Mouse (Mus musculus) limb, embryonic 13.5 days (tissue): ENCODE data around the gene Rai14. TPM values are rescaled to one million over a fixed set of nuclear protein-coding genes. Genes with fewer than 3 reads are reported as not detected.

Experiments
- ATAC-seq: fragments of 200-750 bp; cut with Nextera tagmentation; 2 replicates; pipeline ENCODE4 v1.8.0; 2017; ENCODE audit warnings: low read depth, moderate number of reproducible peaks, moderate TSS enrichment; ENCODE audit not compliant: low FRiP score
- H3K27ac ChIP-seq: fragments of 300-500 bp; sonication (generic); 2 replicates; pipeline ENCODE4 v1.5.1; 2015; ENCODE audit warnings: inconsistent platforms, mild to moderate bottlenecking, moderate library complexity
- H3K27me3 ChIP-seq: fragments of 300-500 bp; sonication (generic); 2 replicates; pipeline ENCODE4 v1.6.1; 2015; ENCODE audit warnings: mild to moderate bottlenecking, inconsistent platforms
- H3K36me3 ChIP-seq: fragments of 300-500 bp; sonication (generic); 2 replicates; pipeline ENCODE4 v1.6.1; 2015; ENCODE audit warnings: inconsistent platforms, mild to moderate bottlenecking, moderate library complexity
- H3K4me1 ChIP-seq: fragments of 300-500 bp; sonication (generic); 2 replicates; pipeline ENCODE4 v1.6.1; 2015; ENCODE audit warnings: inconsistent platforms
- H3K4me2 ChIP-seq: fragments of 300-500 bp; sonication (generic); replicated peaks from 2 replicates; pipeline ENCODE4 v1.6.1; 2015; ENCODE audit warnings: inconsistent platforms, mild to moderate bottlenecking, moderate library complexity
- H3K4me3 ChIP-seq: fragments of 300-500 bp; sonication (generic); 2 replicates; pipeline ENCODE4 v1.5.1; 2015; ENCODE audit warnings: moderate library complexity, mild to moderate bottlenecking, inconsistent platforms
- H3K9ac ChIP-seq: fragments of 300-500 bp; sonication (generic); 2 replicates; pipeline ENCODE4 v1.6.1; 2015; ENCODE audit warnings: mild to moderate bottlenecking, inconsistent platforms
- H3K9me3 ChIP-seq: fragments of 300-500 bp; sonication (generic); 2 replicates; pipeline ENCODE4 v1.6.1; 2016; ENCODE audit warnings: inconsistent platforms
- WGBS: fragments of 180-500 bp; shearing (Covaris S2); methylation state at CpG from one replicate; pipeline ENCODE4 v1.1.7; 2015; 5-methylcytosine and 5-hydroxymethylcytosine counted together
- polyA plus RNA-seq: library from polyadenylated mRNA; unstranded; fragments of >200 nt; fragmentation: Nextera tagmentation; extraction: Ambion mirVana; gene quantifications from 2 replicates; pipeline ENCODE4 v1.2.1, GENCODE M21; 2015

The Rai14 gene
- polyA plus RNA-seq, 1 experiment from 2014 or later, result 63.7 TPM

DNA sequence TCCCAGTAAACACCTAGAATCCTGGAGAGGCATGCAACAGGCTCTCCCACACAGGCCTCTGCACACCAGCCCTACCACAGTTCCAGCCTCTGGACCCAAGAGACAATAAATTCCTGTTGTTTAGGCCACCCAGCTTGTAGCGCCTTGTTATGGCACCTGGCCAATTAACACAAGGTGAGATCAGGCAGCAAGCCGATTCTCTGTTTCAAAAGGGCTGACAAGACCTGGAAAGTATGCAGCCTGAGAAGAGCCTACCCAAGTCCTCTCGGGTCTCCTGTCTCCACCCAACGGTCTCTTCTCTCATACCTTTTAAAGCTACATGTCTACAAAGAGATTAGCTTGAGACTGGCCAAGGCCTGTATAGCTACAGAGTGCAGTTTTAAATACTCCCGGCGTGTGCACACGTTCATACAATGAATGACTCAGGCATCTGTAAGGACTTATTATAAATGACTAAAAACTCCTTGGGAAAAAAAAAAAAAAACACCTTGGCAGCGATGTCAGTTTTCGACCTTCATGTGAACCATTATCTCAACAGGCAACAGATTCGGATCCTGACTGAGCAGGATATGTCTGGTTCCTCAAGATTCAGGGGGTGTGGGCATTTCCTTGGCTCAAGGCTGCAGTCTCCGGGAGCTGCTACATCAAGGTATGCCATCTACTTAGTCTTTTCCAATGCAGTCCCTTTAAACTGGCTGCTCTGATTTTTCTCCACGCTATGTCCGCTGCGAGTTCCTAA is 28.6 kb downstream of the Rai14 start:
- Histone ChIP-seq H3K4me1 (peaks cover 73% of the 10 kb centered on the region), H3K27me3 (no peaks in the 10 kb centered on the region), H3K4me3 (no peak overlapping the region), H3K36me3 (peaks cover 30% of the 10 kb centered on the region), H3K27ac (peak overlapping the region; percentile 58; the same call in 1 of the 2 replicates), H3K4me2 (peak overlapping the region; percentile 12; the same call in 1 of the 2 replicates), H3K9me3 (no peaks in the 10 kb centered on the region), H3K9ac (no peak overlapping the region)
- ATAC-seq, result peak; percentile 83
- 56% methylated on average over 14 of the region's 14 CpGs for WGBS

DNA sequence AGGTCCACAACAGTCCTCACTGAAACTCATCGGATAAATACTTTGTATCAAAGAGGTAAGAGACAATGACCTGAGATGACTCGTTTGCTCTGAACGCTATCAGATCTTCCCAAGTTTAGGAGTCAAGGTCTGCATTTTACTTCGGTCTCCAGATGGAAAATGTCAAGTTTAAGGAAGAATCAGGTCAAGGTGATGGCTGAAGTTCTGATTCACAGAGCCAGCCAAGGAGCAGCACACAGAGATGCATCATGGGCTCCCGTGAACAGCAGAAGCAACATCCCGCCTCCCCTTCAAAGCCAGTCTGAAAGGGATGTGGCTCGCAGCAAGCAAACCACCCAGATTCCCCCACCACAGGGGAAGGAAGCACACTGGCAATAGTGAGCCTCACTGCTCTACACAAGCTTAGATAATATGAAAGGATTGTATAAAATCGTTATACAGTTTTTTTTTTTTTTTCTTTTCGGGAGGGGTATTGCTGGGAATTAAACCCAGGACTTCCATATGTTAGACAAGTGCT is 30.7 kb downstream of the Rai14 start:
- WGBS, result 89% methylated on average over 9 of the region's 9 CpGs
- H3K4me1 ChIP-seq, result peaks cover 70% of the 10 kb centered on the region

DNA sequence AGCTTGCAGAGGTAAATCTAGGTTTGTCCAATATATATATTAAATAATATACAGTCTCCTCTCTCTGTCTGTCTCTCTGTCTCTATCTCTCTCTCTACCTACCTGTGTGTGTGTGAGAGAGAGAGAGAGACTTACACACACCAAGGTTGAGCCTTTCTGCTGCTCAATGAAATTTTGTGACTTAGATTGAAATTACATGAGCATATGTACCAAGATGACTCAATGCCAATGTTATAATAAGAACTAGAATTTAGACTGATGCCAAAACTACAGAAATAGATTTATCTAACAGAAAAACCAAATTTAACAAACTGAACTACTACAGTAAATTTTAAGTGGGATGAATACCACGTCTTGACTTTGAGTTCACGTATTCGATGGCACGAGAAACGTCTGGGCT is 33.9 kb downstream of the Rai14 start:
- H3K36me3 ChIP-seq, result no peaks in the 10 kb centered on the region
- peaks cover 61% of the 10 kb centered on the region for H3K4me1 ChIP-seq
- no peaks in the 10 kb centered on the region for H3K9me3 ChIP-seq
- no peak overlapping the region for H3K4me3 ChIP-seq
- WGBS, result 83% methylated on average over 5 of the region's 5 CpGs
- H3K9ac ChIP-seq, result no peak overlapping the region
- H3K27me3 ChIP-seq, result no peaks in the 10 kb centered on the region
- no peak overlapping the region for H3K27ac ChIP-seq
- ATAC-seq, result no peak
- H3K4me2 ChIP-seq, result no peak overlapping the region

More for the DNA sequence above, 30.7 kb downstream of the Rai14 start:
- H3K27ac ChIP-seq, result no peak overlapping the region
- H3K4me2 ChIP-seq, result no peak overlapping the region
- peaks cover 14% of the 10 kb centered on the region for H3K36me3 ChIP-seq
- no peak for ATAC-seq
- no peaks in the 10 kb centered on the region for H3K9me3 ChIP-seq
- H3K4me3 ChIP-seq, result no peak overlapping the region
- H3K27me3 ChIP-seq, result no peaks in the 10 kb centered on the region
- no peak overlapping the region for H3K9ac ChIP-seq

DNA sequence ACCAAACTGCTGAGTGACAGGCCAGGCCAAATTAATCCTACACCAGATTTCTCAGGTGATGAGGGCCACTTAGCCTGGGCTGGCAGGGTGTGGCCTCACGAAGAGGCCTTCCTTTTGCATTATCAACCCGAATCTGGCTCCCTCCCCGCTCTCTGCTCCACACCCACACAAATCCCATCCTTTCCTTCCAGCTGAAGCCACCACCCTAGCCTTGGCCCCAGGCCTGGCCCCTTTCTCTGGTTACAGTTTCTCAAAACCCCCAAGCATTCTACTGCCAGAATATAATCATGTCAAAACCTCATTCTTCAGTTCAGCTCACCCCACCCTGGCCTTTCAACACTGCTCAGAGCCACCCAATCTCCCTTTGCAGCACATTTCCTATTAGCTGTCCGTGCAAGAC is 34.9 kb downstream of the Rai14 start:
- no peaks in the 10 kb centered on the region for H3K9me3 ChIP-seq
- H3K4me3 ChIP-seq, result no peak overlapping the region
- no peak for ATAC-seq
- 68% methylated on average over 4 of the region's 4 CpGs for WGBS
- H3K4me2 ChIP-seq, result no peak overlapping the region
- H3K36me3 ChIP-seq, result no peaks in the 10 kb centered on the region
- H3K27ac ChIP-seq, result no peak overlapping the region; the same call in 1 of the 2 replicates
- no peak overlapping the region for H3K9ac ChIP-seq
- no peaks in the 10 kb centered on the region for H3K27me3 ChIP-seq
- peaks cover 53% of the 10 kb centered on the region for H3K4me1 ChIP-seq

DNA sequence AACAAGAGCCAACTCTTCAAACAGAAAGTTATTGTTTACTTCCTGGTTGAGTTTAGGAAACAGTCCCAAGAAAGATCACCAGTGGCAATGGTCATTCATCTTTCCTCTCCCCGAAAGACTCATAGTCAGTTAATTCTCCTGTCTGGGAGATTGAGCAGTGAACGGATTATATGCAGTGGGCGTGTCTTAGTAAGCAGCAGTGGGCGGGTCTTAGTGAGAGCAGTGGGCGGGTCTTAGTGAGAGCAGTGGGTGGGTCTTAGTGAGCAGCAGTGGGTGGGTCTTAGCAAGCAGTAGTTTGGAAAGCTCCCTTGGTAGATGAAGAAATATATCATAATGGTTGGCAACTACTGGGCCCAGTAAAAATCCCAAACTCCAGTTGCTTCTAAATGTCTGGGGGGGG is 38.6 kb downstream of the Rai14 start:
- no peaks in the 10 kb centered on the region for H3K27me3 ChIP-seq

DNA sequence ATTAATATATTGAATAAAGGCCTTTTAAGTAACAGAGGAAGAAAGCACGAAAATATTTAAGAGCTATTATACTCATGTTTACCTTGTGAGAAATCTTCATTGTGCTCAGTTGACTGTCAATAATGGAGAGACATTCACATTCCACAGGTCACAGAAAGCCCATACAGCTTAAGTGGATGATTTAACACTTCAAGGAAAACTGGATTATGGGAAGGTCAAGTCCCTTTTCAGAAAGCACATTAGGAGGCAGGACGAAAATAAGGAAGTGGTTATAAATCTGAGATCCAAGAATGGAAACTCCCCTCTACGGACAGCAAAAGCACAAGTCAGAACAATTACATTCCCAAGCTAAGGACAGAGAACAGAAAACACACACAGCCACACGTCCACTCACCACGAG is 41.5 kb downstream of the Rai14 start:
- ATAC-seq, result no peak
- Histone ChIP-seq H3K4me2 (no peak overlapping the region), H3K9me3 (no peaks in the 10 kb centered on the region), H3K36me3 (peaks cover 8% of the 10 kb centered on the region; the same call in 1 of the 2 replicates), H3K27me3 (no peaks in the 10 kb centered on the region), H3K4me1 (peaks cover 52% of the 10 kb centered on the region), H3K4me3 (no peak overlapping the region), H3K27ac (no peak overlapping the region), H3K9ac (no peak overlapping the region)
- WGBS, result 48% methylated on average over 5 of the region's 5 CpGs

More for the DNA sequence above, 38.6 kb downstream of the Rai14 start:
- Histone ChIP-seq H3K4me2 (no peak overlapping the region), H3K9ac (no peak overlapping the region), H3K4me1 (peaks cover 66% of the 10 kb centered on the region), H3K36me3 (peaks cover 7% of the 10 kb centered on the region; the same call in 1 of the 2 replicates), H3K4me3 (no peak overlapping the region), H3K9me3 (no peaks in the 10 kb centered on the region), H3K27ac (no peak overlapping the region)
- no peak for ATAC-seq
- WGBS, result 85% methylated on average over 5 of the region's 5 CpGs

DNA sequence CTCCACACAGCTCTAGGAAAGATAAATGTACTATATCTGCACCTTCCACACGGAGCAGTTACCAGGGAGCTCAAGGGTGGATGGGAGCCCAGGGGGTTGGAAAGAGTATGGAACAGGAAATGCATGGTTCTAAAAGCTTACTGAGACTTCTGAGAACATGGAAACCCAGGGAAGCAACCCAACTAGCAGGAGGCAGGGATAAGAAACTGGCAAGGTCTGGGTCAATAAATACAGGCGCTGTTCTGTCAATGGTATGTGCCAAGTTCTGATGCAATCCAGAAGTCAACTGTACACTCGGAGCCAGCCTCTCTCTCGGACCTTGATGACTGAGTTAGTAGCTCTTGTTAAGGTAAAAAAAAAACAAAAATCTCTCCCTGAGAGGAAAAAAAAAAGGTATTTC is 42.6 kb downstream of the Rai14 start:
- peak overlapping the region; percentile 58 for H3K27ac ChIP-seq
- no peak overlapping the region for H3K4me2 ChIP-seq
- peaks cover 8% of the 10 kb centered on the region; the same call in 1 of the 2 replicates for H3K36me3 ChIP-seq
- no peaks in the 10 kb centered on the region for H3K9me3 ChIP-seq
- H3K27me3 ChIP-seq, result no peaks in the 10 kb centered on the region
- WGBS, result 51% methylated on average over 4 of the region's 4 CpGs
- peak; percentile 45; the same call in 1 of the 2 replicates for ATAC-seq
- H3K4me3 ChIP-seq, result no peak overlapping the region
- peaks cover 52% of the 10 kb centered on the region for H3K4me1 ChIP-seq
- H3K9ac ChIP-seq, result no peak overlapping the region

DNA sequence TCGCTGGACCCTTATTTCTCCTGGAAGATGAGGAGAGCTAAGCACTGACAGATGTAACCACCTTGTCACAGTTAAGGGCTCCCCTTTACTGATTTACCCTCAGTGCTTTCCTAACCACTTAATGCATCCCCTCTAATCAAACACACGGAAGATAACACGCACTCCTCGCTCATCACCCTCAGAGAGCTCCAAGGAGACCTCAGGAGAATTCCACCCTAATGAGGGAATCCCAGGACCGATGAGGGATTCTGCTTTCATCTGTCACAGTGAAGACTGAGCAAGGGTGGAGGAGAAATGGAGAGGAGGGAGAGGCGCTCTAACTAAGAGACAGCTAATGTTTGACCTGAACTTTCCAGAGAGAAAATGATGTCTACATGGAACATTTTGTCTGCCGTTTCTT is 44.3 kb downstream of the Rai14 start:
- Histone ChIP-seq H3K4me3 (no peak overlapping the region), H3K27me3 (no peaks in the 10 kb centered on the region), H3K27ac (no peak overlapping the region), H3K9me3 (no peaks in the 10 kb centered on the region), H3K36me3 (peaks cover 8% of the 10 kb centered on the region; the same call in 1 of the 2 replicates), H3K4me2 (no peak overlapping the region), H3K4me1 (peaks cover 49% of the 10 kb centered on the region), H3K9ac (no peak overlapping the region)
- WGBS, result 80% methylated on average over 7 of the region's 7 CpGs
- no peak for ATAC-seq

DNA sequence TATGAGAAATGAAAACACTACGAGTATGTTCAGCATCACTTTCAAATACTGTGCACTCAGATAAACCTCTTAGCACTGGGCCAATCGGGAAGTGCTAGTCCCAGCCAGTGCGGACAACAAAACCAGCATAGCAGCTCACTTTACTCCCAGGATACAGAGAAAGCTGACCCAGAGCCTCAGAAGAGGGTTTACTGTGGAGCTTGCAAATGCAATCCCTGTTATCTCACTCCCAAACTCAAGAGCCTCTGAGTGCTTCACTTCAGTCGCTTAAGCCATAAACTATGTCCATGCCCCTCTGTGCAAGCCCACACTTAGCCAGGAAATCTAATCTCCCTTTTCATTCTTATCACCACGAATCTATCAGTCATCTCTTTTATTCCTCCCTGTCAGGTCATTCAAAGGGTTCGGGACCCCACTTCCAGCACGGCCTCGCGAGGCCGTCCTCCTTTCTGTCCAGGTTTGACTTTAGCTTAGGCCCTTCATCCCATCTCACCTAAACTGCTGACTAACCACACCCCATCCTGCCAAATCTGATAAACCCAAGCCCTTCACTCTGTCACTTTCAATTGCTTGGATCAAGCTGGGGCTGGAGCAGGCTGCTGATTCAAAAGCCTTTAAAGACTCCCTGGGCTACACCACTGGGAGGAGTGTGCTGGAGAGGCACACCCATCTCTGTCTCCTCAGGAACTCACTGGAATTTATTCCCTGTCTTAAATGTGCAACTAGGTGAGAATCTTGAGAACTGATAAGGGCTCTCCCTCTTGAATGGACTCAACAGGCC is 46.1 kb downstream of the Rai14 start:
- Histone ChIP-seq H3K27me3 (no peaks in the 10 kb centered on the region), H3K36me3 (peaks cover 8% of the 10 kb centered on the region; the same call in 1 of the 2 replicates), H3K4me3 (no peak overlapping the region), H3K9me3 (no peaks in the 10 kb centered on the region), H3K27ac (no peak overlapping the region), H3K9ac (no peak overlapping the region), H3K4me2 (no peak overlapping the region), H3K4me1 (peaks cover 39% of the 10 kb centered on the region)
- WGBS, result 59% methylated on average over 10 of the region's 10 CpGs
- no peak for ATAC-seq

DNA sequence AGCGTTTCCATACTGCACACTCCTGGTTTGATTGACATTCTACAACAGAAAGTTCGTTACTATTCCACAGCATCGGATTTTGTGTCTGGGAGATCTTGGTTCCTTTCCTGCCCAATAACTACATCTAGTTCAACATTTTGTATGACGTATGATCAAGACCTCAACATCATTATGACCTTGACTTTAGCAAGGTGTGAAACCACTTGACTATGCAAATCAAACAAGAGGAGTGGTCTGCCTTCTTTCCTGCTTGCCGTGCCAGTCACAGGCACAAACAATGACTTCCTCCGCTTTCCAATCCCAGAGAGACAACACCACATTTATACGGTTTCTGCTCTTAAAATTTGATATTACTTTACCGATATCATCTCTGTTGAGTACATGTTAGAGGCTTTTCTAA is 48.6 kb downstream of the Rai14 start:
- H3K4me1 ChIP-seq, result peaks cover 33% of the 10 kb centered on the region
- no peaks in the 10 kb centered on the region for H3K27me3 ChIP-seq
- H3K9me3 ChIP-seq, result no peaks in the 10 kb centered on the region
- H3K4me3 ChIP-seq, result no peak overlapping the region
- no peak overlapping the region for H3K9ac ChIP-seq
- H3K4me2 ChIP-seq, result no peak overlapping the region
- 80% methylated on average over 8 of the region's 8 CpGs for WGBS
- no peak overlapping the region for H3K27ac ChIP-seq
- no peak for ATAC-seq
- peaks cover 4% of the 10 kb centered on the region; the same call in 1 of the 2 replicates for H3K36me3 ChIP-seq

DNA sequence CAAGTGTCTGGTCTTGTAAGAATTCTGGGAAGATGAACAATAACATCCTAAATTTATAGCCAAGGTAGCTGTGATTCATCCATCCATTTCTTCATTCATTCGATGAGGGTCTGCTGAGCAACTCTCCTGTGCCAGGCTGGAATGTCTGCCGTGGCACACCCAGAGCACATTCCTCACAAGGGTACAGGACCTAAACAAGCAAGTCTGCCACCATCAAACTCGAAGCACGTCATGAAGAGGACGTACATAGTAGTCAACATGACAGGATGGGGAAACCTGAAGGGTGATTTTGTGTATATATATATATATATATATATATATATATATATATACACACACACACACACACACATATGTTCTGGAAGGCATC is 49.9 kb downstream of the Rai14 start:
- Histone ChIP-seq H3K27ac (no peak overlapping the region), H3K9ac (no peak overlapping the region), H3K9me3 (no peaks in the 10 kb centered on the region), H3K4me1 (peaks cover 33% of the 10 kb centered on the region), H3K27me3 (no peaks in the 10 kb centered on the region), H3K4me2 (no peak overlapping the region), H3K4me3 (no peak overlapping the region), H3K36me3 (peaks cover 5% of the 10 kb centered on the region; the same call in 1 of the 2 replicates)
- WGBS, result 89% methylated on average over 5 of the region's 5 CpGs
- ATAC-seq, result no peak
